Mouse (Mus musculus): Measurements from ENCODE around the gene Tdgf1. TPM values are rescaled to one million over a fixed set of nuclear protein-coding genes. Genes with fewer than 3 reads are reported as not detected.

The Tdgf1 gene
- total RNA-seq, 4 experiments from 2014 or later = not detected

DNA sequence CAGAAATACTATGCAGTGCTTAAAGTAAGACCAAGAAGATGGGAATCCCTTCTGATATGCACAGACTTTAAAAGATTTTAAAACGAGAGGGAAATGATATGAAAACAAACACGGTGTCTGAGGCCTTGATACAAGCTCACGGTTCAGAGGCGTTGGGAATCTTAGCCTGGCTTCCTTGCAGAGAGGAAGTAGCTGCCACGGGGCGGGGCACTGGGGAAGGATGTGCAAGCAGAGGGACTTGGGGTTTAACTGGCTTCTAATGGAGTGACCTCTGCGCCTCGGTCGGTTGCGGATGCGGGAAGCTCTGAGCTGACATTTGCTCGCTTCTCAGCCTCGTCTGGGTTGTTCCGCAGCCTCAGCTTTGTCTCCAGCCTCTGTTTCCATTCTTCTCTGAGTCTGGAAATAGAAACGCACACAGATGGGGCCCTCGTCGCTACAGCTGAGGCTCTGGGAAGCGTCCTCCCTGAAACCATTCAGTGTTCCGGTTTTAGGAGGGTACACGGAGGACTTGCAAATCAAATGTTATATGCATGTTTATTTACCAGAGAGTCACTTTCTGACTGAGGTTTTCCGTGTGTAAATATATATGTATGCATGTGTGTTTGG lies 31.2 kb downstream of the Tdgf1 start:
- DNase-seq (ENCODE audit: low spot score) = no peak

DNA sequence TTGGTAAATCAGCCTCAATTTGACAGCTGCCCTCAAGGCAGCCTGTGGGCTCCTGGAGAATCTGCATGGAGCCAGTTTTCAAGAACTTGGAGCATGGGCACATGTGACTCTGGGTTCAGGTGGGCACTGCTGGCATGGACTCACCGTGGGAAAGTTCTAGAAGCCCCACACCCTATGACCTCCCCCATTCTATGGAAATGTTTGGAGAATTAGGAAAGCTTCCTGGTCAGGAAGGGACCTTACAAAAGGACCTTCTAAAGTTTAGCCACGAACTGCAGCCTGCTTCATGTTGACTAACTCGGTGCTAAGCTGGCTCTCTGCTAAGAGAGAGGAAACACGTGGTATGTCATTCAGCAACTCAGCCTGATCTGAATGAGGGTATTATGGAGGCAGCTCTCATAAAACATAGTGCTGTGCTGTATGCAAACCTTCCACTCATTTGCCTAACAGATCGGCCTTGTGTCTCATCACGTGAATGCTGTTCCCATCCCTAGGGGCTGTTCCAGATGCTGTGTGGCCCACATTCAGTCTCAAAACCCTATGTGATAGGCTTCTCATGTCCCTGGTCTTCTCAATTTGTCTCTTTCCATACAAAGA lies 36.5 kb downstream of the Tdgf1 start:
- DNase-seq (ENCODE audit: low spot score) = no peak

DNA sequence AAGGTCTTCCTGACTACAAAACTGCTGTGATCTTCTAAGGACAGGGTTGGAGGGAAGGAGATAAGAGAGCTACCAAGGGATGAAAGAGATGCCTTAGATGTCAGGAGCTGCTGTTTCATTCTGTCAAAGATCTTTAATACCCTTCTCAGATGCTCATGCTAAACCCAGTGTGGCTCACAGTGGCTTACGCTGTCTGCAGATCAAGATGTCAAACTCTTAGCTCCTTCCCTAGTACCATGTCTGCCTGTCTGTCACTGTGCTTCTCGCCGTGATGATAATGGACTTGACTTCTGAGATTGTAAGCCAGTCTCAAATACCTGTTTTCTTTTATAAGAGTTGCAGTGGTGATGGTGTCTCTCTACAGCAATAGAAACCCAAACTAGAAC lies 37.3 kb downstream of the Tdgf1 start:
- DNase-seq (ENCODE audit: low spot score) = no peak

DNA sequence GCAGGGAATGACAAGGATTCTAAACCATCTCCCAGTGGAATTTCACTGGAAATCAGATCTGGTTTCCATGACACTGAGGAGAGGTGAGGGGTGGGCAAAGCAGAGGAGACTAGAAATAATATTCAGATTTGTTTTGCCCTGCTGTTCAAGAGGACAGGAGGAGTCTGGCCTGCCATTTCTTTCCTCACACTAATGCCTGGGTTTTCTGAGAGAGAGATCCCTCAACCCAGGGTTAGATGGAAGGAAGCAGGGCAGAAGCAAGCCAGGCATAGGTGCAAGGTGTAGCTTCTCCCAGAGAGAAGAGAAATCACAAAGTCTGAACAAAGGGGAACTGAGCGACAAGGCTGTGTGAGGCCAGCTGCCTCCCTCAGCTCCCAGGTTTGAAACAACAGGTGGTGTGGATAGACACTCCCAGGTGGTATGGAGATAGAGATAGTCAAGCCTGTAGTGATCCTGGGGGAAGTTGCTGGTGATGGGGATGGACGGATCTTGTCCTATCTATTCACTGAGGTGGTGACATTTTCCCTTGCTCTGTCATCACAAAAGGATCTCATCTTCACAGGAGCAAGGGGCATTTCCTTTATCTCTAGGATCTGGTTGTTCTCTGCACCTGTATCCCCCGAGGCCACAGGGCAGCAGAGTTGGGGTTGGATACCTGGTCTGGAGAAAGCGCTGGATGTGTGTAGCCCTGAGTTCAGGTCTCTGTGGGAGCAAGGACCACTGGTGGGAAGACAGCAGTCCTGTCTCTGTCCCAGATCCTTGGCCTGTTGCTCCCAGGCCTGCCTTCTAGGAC lies 37.9 kb downstream of the Tdgf1 start:
- no peak for DNase-seq (ENCODE audit: low spot score)

DNA sequence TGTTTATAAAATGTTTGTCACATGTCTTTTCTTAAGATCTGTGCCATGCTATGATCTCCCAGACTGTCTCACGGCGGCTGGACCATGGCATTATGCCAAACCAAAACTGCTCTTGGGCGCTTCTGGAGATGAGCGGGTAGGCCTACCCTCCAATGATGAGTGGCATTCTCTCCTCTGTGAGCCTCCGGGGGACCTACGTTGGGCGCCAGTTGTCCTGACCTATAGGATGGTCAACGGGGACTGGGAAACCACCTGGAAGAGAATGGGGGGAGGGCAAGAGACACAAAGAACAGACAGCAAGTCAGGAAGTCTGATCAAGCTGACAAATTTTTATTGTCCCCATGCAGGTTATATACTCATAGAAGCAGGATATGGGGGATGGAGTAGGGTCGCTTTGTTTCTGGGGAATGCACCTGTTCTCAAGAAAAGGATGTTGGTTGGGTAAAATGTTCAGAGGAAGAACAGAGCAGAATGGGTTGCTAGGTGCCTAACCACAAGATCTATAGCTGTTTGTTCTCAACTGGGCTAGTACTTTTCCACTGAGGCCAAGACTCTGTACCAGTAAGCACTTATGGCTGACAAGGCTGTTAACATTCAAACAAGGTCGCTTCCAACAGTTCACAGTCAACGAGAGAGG lies 38.6 kb downstream of the Tdgf1 start:
- DNase-seq (ENCODE audit: low spot score) = no peak

DNA sequence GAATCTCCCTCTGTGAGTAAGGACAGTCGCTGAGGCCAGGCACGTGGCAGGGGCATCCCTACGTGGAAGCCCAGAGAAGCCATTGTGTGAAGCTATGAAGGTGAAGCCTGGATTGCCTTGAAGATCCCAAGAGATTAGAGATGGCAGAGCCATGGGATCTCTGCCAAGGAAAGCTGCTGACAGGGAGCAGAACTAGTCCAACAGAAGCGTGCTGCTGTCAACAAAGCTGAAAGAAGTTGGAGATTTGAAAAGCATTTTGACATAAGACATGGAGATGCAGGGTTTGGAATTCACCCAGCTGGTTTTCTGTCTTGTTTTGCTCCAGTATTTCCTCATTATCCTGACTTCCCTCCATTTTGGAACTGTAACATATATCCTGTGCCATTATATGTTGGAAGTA lies 43.7 kb downstream of the Tdgf1 start:
- no peak for DNase-seq (ENCODE audit: low spot score)

DNA sequence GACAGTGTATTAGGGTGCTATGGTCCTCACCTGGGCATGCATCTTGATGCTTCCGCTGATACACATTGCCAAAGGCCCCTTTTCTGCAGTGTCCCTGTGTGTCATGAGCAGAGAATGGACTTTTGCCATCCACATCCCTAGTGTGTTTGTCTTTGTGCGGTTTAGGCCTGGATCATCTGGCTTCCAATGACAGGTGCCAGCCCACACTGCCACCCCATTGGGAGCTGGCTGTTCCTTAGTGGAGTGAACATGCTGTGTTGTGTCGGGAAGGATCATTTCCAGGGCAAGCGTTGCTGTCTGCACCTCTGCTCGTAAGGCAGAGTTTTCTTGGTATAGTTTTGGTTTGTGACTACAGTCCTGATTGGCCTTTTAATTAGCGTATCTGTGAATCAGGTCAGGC lies 44.8 kb downstream of the Tdgf1 start:
- DNase-seq (ENCODE audit: low spot score) = no peak

DNA sequence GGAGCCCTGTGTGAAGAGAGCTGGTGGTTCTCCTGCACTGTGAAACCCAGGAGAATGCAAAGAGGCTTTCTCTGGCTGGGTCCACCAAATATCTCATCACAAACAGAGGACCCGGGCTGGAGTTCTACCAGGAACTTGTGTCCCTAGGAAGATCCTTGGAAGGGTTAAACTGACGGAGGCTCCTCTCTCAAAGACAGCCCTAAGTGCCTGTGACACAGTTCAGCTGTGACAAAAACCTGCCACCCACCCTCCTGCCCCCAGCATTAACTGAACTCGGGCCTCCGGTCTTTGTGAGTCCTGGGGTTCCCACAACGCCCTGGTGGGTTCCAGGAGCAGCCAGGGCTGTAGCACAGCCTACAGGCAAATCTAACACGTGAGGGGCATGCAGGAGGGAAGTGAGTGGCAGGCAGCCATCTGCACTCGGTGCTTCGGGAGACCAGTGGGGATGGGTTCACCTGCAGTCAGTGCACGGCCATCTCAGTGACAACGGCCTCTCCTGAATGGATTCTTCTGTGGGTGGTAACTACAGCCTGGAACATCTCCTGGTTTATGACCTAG lies 46.4 kb downstream of the Tdgf1 start:
- no peak for DNase-seq (ENCODE audit: low spot score)

DNA sequence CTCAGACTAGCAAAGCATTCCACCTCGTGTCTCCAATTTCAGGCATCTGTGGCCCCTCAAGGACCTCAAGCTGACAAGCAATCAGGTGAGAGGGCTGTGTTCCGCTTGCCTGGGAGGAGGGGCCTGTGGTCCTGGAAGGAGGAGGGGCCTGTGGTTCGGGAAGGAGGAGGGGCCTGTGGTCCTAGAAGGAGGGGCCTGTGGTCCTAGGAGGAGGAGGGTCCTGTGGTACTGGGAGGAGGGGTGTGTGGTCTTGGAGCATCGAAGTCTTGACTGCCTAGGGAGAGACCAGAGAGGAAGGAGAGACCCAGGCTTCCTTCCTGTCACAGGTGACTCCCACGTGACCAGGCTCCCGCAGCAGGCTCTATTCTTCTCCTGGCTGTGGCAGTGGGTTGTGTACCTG lies 49.4 kb downstream of the Tdgf1 start:
- DNase-seq (ENCODE audit: low spot score) = no peak

DNA sequence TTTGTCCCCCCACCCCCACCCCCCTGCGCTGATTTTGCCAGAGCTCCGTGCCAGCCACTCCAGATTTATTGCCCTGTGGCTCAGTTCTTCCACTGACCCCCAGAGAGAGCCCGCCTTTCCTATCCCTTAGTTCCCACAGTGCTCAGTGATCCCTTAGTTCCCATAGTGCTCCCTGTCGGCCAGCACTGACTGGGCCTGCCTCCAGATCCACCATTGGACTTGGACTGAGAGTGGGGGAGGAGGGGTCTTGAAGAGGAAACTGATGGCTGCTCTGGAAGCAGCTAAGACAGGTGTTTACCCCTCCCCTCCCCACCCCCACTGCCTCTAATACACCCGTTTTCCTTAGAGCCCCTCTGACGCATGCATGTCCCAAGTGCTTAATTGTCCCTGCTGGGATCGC lies 50.0 kb downstream of the Tdgf1 start:
- no peak for DNase-seq (ENCODE audit: low spot score)

DNA sequence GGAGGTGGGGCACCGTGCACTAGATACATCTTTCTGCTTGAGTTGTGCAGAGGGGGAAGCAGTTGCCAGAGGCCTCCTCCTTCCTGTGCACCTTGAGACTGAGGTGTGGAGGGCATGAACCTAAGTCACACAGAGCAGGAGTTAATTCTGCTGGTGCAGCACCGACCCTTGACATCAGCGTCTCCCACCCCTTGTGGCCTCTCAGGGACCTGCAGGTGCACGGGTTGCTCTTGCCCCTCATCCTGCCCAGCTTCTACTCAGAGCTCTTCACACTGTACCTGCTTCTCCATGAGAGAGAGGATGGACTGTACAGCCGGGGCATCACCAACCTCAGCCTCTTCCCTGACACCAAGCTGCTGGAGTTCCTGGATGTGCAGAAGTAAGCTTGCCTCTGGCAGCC lies 50.5 kb downstream of the Tdgf1 start:
- DNase-seq (ENCODE audit: low spot score) = no peak

DNA sequence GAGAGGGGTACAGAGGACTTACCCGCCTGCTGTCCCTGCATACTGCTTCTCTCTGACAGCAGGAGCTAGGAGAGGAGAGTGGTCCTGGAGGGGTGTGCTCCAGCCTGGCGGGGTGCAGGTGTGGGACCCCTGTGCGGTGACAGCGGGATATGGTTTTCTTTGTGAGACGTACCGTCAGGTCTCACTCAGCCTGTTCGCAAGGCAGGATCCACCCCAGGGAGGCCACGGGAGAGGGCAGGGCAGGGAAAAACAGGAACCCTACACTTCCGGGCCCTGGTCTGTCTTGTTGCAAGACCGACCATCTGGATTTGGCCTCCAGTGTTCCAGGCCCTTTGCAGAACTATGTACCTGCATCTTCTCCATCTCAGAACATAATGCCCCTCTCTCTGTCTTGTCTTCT lies 52.5 kb downstream of the Tdgf1 start:
- no peak for DNase-seq (ENCODE audit: low spot score)

DNA sequence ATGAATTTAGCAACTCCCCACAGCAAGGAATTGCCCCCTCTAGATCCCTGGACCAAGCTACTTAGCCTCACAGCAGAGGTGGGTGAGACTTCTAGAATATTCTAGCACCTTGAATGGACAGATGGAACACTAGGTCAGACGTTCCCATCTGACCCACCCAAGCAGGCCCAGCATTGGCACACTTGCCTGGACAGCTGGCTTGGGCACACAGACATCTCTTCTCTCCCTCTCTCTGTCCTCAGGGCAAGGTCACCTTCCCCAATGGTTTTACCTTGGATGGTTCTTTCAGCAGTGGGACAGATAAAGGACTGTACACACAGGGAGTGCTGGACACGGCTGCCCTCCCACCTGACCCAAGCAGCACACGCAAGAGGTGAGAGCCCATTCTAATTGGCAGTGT lies 53.4 kb downstream of the Tdgf1 start:
- no peak for DNase-seq (ENCODE audit: low spot score)

DNA sequence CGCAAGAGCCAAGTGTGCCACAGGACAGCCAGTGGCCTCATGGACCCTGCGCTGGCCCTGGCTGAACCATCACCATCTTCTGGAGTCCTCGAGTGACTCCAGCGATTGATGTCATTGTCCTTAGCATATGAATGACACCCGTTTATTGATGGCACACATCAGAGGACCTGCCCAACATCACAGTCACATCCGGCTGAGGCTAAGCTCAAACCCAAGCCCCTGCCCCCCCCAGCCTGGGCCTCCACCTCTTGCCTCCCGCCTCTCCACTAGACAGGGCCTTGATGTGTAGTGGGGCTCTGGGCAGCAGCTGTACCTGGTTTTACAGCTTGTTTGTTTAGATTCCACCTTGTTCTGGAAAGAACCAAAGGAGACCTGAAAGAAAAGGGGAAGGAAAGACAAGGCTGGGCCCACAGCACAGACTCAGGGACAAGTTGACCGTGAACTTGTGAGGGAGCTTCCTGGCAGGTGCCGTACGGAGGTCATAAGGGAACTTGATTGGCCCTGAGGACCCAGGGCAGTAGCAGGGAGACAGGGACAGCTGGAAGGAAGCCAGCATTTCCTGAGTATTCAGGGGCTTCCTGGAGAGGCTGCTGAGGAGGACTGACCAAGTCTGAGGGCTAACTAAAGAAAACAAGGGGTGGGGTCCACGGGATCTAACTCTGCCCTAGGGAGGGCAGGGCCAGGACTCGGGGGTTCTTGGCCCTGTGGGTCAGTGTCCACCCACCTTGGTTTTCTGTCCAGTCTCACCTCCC lies 54.7 kb downstream of the Tdgf1 start:
- DNase-seq (ENCODE audit: low spot score) = peak; percentile 39

DNA sequence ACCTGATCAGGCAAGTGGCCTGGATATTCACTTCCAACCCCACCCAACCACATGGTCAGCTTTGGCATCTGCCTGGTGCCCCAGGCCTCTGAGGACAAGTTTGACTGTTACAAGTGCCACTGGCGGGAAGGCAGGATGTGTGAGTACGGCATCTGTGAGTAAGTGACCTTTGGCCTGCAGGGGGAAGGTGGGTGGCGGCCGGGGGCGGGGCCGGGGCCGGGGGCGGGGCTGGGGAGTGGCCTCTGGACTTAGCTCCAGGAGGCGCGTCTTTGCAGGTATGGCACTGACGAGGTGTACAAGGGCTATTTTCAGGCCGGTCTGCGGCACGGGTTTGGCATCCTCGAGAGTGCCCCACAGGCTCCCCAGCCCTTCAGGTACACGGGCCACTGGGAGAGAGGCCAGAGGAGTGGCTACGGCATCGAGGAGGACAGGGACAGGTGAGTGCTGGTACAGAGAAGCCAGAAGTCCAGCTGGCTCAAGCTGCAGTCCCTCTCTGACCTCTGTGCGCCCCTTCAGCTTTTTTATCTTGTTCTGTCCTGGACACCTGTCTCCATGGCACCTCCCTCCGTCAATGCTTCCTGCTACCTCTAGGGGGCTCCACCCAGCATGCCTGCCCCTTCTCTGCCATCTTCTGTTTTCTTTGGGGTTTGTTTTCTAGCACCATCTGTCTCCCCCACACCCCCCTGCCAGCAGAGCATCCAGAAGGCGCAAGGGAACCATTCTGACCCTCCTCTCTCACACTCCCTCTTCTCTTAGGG lies 55.8 kb downstream of the Tdgf1 start:
- DNase-seq (ENCODE audit: low spot score) = no peak

Small RNA genes lying within 50 kb of the gene (microRNA-seq; reads per million reads assigned to microRNA genes)
- gene Gm24269 = not detected

Other genes starting within 250 kb of the Tdgf1 start
- gene Myl3, start 204.3 kb downstream of the Tdgf1 start, total RNA-seq (2022) = over 10,000 TPM; 10,766 to 11,632 (median 11,251) TPM
- gene Pth1r, start 199.0 kb downstream of the Tdgf1 start, total RNA-seq (2022) = 1 to 10 TPM; 4.4 to 7.0 (median 5.1) TPM
- not detected for gene Prss42, start 148.0 kb downstream of the Tdgf1 start, total RNA-seq (2022)
- not detected for gene Prss44, start 132.2 kb downstream of the Tdgf1 start, total RNA-seq (2022)
- not detected for gene Prss43, start 119.5 kb downstream of the Tdgf1 start, total RNA-seq (2022)
- gene Prss45, start 111.6 kb downstream of the Tdgf1 start, total RNA-seq (2022) = under 1 TPM in 1 of 4 experiments, not detected in 3; 0.44 TPM
- gene Prss46, start 101.7 kb downstream of the Tdgf1 start, total RNA-seq (2022) = not detected
- not detected for gene Prss50, start 88.2 kb downstream of the Tdgf1 start, total RNA-seq (2022)
- gene Als2cl, start 66.3 kb downstream of the Tdgf1 start, total RNA-seq (2022) = 10 to 100 TPM; 11.5 to 19.1 (median 14.7) TPM
- gene Tmie, start 66.0 kb downstream of the Tdgf1 start, total RNA-seq (2022) = 1 to 10 TPM; 1.1 to 2.0 (median 1.6) TPM
- not detected for gene Fam240a, start 29.3 kb downstream of the Tdgf1 start, total RNA-seq (2022)
- 100 to 1,000 TPM; 286 to 346 (median 321) TPM for gene Lrrc2, start 5.4 kb upstream of the Tdgf1 start, total RNA-seq (2022)
- 1 to 10 TPM; 2.6 to 4.8 (median 3.7) TPM for gene Rtp3, start 44.4 kb upstream of the Tdgf1 start, total RNA-seq (2022)
- 1 to 10 TPM in 1 of 4 experiments, not detected in 3; 6.7 TPM for gene Ltf, start 73.1 kb upstream of the Tdgf1 start, total RNA-seq (2022)
- 10 to 100 TPM in 3 of 4 experiments, 1 to 10 TPM in 1; 8.5 to 13.7 (median 10.8) TPM for gene Ccrl2, start 111.4 kb upstream of the Tdgf1 start, total RNA-seq (2022)
- 100 to 1,000 TPM in 2 of 4 experiments, 10 to 100 TPM in 2; 89.3 to 102 (median 96.2) TPM for gene Lrrfip2, start 171.4 kb upstream of the Tdgf1 start, total RNA-seq (2022)